Mouse (Mus musculus) thymus, adult 18-20 months (tissue): ENCODE measurements around the gene Igfals.

ENCODE experiments used
- DNase-seq, 2 experiments: peaks; one replicate each; pipeline ENCODE4 v3.0.0; 2022; ENCODE audit warnings: mixed read lengths in 2 of 2

The Igfals gene

GRCm38 (mm10) chr17:24895571-24896240 lies 29.9 kb downstream of the Igfals start:
- DNase-seq: no peak

DNA sequence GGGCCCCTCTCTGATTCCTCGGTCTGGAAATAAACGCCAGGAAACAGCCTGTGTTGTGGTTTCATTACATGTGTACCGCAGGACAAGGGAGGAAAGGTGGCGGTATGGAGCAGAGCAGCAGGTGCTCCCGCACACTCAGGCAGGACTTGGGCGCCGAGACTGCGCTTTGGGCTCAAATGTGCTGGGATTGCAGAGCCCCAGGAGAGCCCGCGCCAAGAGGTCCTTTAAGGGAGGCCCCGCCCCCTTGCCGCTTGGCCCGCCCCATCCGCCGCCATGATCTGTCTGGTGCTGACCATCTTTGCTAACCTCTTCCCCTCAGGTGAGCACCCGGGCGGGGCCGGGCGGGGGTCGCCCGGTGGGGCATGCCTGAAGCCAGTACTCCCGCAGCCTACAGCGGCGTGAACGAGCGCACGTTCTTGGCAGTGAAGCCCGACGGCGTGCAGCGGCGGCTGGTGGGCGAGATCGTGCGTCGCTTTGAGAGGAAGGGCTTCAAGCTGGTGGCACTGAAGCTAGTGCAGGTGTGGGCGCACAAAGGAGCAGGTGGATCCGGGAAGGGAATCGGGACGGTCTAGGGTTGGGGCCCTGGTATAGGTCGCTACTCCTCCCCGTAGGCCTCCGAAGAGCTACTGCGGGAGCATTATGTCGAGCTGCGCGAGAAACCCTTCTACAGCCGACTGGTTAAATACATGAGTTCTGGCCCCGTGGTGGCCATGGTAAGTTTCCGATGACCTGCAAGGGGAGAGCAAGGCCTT lies 30.6 kb downstream of the Igfals start, which contains the start of gene Nme3:
TSS of gene Nme3 (plus strand) at position 260 of the 752 bp plus-strand sequence.
- peak; percentile 64 to 70 for DNase-seq

DNA sequence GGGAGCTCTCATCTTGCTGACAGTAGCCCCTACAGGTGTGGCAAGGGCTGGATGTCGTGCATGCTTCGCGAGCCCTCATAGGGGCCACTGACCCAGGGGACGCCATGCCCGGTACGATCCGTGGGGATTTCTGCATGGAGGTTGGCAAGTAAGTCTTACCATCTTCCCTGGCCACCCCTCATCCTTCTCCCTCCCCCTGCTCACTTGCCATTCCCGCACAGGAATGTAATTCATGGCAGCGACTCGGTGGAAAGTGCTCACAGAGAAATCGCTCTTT lies 31.1 kb downstream of the Igfals start:
- no peak for DNase-seq

GRCm38 (mm10) chr17:24897600-24897999 lies 31.8 kb downstream of the Igfals start:
- DNase-seq: no peak

GRCm38 (mm10) chr17:24898041-24898854 lies 32.5 kb downstream of the Igfals start:
- DNase-seq: no peak

DNA sequence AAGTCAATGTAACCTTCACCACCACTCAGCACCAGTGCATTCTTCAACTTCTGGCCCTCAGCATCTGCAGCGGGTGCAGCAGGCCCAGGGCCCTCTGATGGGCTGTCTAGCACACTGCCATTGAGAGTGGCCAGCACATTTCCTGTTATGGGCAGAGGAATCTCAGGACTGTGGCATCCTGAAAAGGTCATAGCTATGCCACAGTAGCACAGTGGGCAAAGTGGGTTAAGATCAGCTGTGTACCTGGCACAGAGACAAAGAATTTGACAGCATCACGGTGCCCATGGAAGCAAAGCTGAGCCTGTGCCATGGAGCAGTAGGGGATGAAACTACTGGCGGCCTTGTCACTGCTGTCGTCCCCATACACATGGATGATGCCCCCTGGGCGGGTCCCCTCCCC lies 33.4 kb downstream of the Igfals start:
- DNase-seq: no peak

GRCm38 (mm10) chr17:24900014-24900413 lies 34.2 kb downstream of the Igfals start:
- no peak for DNase-seq

DNA sequence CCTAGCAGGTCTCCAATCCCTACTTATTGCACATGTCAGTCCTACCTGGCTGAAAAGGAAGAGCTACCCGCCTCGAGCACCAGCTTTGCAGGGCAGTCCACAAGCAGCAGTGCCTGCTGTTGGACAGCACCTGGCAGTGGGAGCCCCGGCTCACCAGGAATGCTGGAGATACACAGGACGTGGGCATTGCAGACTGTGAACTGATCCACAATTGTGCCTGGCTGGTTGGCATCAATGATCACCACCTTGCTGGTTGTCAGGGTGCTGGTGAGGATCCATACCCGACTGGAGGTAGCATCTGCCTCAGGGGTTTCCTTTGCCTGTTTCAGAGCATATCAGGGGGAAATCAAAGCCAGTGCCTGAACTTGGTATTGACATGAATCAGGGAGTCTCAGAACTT lies 36.3 kb downstream of the Igfals start:
- no peak for DNase-seq

DNA sequence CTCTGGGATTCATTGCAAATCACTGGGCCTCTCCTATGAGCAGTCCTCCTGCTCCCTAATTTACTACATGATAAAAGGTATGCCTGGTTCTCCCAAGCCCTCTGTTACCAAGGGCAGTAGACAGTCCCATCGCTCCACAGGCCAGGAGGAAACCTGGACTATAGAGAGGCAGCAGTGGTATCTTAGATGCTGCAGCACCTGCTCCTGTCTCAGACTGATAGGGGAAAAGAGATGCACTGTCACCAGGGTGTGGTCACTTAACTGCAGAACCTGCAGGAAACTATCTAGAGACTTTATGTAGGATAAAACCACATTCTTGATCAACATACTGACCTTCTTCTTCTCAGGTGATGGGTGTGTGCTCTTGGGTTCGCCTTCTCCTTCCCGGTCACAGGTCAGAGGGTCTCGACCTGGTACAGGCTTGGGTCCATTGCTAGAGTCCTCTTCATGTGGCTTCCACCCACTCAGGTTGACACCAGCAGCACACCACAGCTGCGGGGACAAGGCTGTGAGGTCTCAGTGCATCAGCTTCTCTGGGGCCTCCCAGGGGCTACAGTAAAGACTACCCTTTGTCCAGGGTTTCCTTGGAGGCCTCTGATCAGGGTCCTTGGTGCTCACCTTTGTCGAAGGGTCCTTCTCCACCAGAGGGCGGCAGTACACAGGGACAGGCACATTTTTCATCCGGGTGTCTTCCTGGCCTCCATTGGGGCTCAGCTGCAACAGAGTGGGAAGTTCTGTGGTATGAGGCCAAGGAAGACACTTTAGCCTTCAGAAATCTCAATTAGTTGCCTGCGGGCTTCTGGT lies 37.1 kb downstream of the Igfals start:
- DNase-seq: no peak

DNA sequence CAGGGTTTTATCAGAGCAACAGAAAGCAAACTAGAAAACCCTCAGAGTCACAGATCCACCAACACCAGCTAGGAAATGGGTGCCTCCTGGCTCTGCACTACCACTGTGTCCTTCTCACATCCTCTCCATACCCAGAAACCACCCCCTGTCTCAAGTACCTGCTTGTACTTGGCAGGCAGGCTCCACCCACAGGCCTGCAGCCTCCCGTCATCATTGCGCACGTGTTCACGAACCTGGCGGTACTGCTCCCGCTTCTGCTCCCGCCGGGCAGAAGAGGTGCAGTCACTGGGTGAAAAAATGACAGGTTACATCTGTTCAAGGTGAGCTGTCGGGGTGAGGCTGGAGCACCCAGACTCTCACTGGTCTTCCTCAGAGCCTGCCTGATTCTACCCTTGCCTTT lies 38.0 kb downstream of the Igfals start:
- DNase-seq: no peak

GRCm38 (mm10) chr17:24907591-24907990 lies 41.8 kb downstream of the Igfals start:
- DNase-seq: no peak

GRCm38 (mm10) chr17:24913984-24914383 lies 48.2 kb downstream of the Igfals start:
- DNase-seq: no peak

DNA sequence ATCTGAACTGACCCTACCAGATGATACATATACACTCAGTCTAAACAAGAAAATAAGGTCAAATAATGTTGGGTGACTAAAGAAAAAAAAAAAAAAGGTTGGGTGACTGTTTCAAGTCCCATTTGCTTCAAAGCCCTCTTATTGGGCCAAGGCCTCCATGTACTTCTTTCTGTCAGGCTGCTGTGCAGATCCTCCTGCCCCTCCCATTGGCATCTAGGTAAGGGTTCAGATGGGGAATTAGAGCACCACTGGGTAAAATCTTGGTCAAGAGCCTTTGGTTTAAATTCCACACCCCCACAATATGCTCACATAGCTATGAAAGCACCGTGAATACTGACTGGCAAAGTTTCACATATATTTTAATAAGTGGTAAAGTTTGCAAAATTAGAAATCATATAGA lies 57.4 kb downstream of the Igfals start:
- DNase-seq: no peak

- DNase-seq: no peak
Measured at GRCm38 (mm10) chr17:24929506-24929905, 63.7 kb downstream of the Igfals start.
